Mouse (Mus musculus): Measurements from ENCODE around the gene Fto.

The Fto gene

GRCm38 (mm10) chr8:91692056-91692721, 378.9 kb downstream of the Fto start:
- in situ Hi-C loops (cut with MboI; ENCODE audit: unreplicated experiment in 2 of 2) = no loop called here

DNA sequence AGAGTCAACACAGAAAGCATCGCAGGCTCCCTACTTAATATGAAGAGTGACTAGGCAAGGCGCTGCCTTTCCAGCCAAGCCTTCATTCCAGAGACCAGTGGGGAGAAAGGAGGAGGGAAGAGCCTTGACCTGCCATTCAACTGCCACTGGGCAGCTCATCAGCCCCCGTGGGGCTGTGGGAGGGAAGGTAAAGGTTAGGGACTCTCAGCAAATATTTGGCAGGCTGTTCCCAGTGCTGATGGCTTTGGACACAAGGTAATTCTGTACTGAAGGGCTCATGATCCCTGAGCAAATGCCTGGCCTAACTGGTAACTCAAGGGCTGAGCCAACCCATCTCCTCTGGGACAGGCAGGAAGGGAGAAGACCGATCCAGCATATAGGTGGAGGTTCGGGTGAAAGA, 393.2 kb downstream of the Fto start:
- in situ Hi-C loops (cut with MboI; ENCODE audit: unreplicated experiment in 2 of 2) = no loop called here

DNA sequence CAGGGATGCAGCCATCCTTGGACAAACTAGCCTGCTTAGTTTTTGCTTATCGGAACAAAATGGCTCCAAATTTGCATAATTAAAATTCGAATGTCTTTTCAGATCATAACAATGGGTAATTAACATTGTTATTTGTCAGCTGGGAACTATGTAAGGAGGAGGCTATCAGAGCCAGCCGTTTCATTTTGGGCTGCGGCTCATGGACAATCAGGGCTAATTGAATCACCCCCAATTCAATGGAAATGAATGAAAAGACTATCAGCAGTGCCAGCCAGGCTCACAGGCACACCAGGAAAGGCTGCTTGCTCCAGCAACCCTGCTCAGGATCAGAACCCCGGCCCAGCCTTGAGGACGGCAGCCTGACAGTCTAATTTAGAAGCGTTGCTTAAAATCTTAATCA, 395.3 kb downstream of the Fto start:
- in situ Hi-C loops (cut with MboI; ENCODE audit: unreplicated experiment in 2 of 2) = no loop called here

- in situ Hi-C loops (cut with MboI; ENCODE audit: unreplicated experiment in 2 of 2) = no loop called here
Observed at GRCm38 (mm10) chr8:91709768-91710167, 396.4 kb downstream of the Fto start.

DNA sequence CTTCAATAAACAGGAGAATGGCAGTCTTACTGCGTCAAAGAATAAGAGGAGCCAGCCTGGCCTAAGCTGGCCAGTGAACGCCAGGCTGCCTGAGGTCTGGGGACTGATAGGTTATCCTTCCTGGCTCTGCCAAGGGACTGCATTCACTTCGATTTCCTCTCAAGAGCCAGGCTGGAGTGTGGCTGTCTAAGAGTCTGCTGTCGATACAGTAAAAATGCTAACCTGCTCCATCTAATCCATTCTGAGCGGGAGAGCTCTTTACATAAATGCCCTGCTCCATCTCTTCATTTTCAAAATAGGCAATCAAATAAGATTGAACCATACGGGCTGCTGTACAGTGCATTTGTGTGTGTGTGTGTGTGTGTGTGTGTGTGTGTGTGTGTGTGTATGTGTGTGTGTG, 397.9 kb downstream of the Fto start:
- in situ Hi-C loops (cut with MboI; ENCODE audit: unreplicated experiment in 2 of 2) = no loop called here

- in situ Hi-C loops (cut with MboI; ENCODE audit: unreplicated experiment in 2 of 2) = no loop called here
Observed at GRCm38 (mm10) chr8:91711981-91712598, 398.8 kb downstream of the Fto start.

GRCm38 (mm10) chr8:91712731-91713569, 399.6 kb downstream of the Fto start:
- in situ Hi-C loops (cut with MboI; ENCODE audit: unreplicated experiment in 2 of 2) = no loop called here

DNA sequence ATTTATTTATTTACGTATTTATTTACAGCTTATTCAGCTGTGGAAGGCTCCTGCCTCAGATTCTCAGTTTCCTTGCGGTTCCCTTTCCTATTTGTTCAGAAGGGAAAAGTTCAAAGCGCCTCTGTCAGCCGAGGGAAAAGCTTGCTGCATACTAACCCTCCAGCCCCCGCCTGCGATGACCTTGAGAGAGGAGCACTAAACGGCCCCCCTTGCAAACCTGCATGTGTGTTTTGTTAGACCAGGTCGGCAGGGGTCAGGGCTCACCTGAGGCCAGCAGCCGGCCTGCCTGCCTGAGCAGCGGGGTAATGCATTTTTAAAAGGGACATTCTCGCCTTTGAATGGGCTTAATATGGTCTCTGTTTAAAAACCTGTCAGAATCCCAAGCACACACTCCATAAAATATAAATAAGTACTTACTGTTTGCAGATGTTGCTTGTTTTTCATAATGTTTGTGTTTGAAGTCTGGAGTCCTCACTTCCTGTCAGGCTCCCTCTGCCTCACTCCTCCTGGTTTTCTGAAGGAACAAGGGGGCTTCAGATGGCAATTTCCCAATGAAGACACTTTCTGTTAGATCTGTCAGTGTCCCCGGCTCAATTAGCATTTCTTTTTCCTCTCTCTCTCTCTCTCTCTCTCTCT, 400.5 kb downstream of the Fto start:
- in situ Hi-C loops (cut with MboI; ENCODE audit: unreplicated experiment in 2 of 2) = no loop called here

GRCm38 (mm10) chr8:91714733-91715132, 401.4 kb downstream of the Fto start:
- in situ Hi-C loops (cut with MboI; ENCODE audit: unreplicated experiment in 2 of 2) = no loop called here

DNA sequence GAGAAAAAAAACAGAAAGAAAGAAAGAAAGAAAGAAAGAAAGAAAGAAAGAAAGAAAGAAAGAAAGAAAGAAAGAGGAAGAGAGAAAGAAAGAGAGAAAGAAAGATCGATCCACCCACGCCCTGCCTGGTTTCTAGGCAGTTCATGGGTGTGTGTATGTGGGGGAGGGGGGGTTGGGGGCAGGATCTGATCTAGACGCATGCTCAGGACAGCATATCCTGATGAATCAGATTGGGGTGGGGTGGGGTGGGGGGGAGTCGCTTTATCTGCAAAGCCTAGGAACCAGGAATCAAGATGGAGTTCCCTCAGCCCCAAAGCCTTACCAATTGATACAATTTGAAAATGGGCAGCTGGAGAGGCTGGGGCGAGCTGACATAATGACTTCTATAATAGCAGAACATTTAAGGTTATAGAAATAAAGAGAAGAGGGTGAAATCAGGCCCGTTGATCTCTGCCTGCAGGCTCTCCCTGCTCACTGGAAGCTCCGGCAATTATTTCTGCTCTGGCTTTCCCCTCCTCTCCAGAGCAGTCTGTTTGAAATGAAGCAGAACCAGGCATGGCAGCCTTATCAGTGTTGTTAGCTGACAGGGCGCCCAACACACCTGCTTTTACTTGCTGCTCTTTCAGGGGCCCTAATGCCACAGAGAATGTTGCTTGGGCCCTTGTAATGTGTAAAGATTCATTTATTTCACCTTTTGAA, 402.2 kb downstream of the Fto start:
- in situ Hi-C loops (cut with MboI; ENCODE audit: unreplicated experiment in 2 of 2) = no loop called here
